Mouse (Mus musculus) forebrain, embryonic 16.5 days (tissue): Measurements from ENCODE around the gene Rbbp6. TPM values are rescaled to one million over a fixed set of nuclear protein-coding genes. Genes with fewer than 3 reads are reported as not detected.
A peak's percentile ranks its signal among the peaks of the same experiment; 100 is the strongest.

Source experiments
- ATAC-seq: fragments of 200-750 bp; cut with Nextera tagmentation; 2 replicates; pipeline ENCODE4 v1.8.0; 2017; ENCODE audit warnings: mild to moderate bottlenecking, moderate library complexity
- H3K27ac ChIP-seq: fragments of 300-500 bp; sonication (generic); 2 replicates; pipeline ENCODE4 v1.5.1; 2014; ENCODE audit warnings: low read length, control low read depth
- H3K27me3 ChIP-seq: fragments of 300-500 bp; sonication (generic); replicated peaks from 2 replicates; pipeline ENCODE4 v1.6.1; 2014; ENCODE audit warnings: low read length; ENCODE audit not compliant: control insufficient read depth, insufficient read depth
- H3K36me3 ChIP-seq: fragments of 300-500 bp; sonication (generic); 2 replicates; pipeline ENCODE4 v1.6.1; 2014; ENCODE audit not compliant: control insufficient read depth, insufficient read depth
- H3K4me1 ChIP-seq: fragments of 300-500 bp; sonication (generic); replicated peaks from 2 replicates; pipeline ENCODE4 v1.6.1; 2014; ENCODE audit warnings: low read length; ENCODE audit not compliant: control insufficient read depth, insufficient read depth
- H3K4me2 ChIP-seq: fragments of 300-500 bp; sonication (generic); 2 replicates; pipeline ENCODE4 v1.6.1; 2014; ENCODE audit warnings: mild to moderate bottlenecking, low read length, control low read depth
- H3K4me3 ChIP-seq: fragments of 300-500 bp; sonication (generic); replicated peaks from 2 replicates; pipeline ENCODE4 v1.5.1; 2014; ENCODE audit warnings: mild to moderate bottlenecking, low read length, control low read depth
- H3K9ac ChIP-seq: fragments of 300-500 bp; sonication (generic); replicated peaks from 2 replicates; pipeline ENCODE4 v1.6.1; 2014; ENCODE audit warnings: low read depth, low read length, control low read depth
- H3K9me3 ChIP-seq: fragments of 300-500 bp; sonication (generic); 2 replicates; pipeline ENCODE4 v1.6.1; 2016; ENCODE audit warnings: low read length; ENCODE audit not compliant: control insufficient read depth
- WGBS: fragments of 180-500 bp; shearing (Covaris S2); extraction: QIAGEN DNeasy Blood & Tissue Kit; methylation state at CpG from one replicate; pipeline ENCODE4 v1.1.7; 2014; 5-methylcytosine and 5-hydroxymethylcytosine counted together
- polyA plus RNA-seq: library from polyadenylated mRNA; unstranded; fragments of >200 nt; fragmentation: Nextera tagmentation; extraction: Ambion mirVana; gene quantifications from 2 replicates; pipeline ENCODE4 v1.2.1, GENCODE M21; 2015

Gene Rbbp6
- polyA plus RNA-seq, 1 experiment from 2014 or later: 26.9 TPM

DNA sequence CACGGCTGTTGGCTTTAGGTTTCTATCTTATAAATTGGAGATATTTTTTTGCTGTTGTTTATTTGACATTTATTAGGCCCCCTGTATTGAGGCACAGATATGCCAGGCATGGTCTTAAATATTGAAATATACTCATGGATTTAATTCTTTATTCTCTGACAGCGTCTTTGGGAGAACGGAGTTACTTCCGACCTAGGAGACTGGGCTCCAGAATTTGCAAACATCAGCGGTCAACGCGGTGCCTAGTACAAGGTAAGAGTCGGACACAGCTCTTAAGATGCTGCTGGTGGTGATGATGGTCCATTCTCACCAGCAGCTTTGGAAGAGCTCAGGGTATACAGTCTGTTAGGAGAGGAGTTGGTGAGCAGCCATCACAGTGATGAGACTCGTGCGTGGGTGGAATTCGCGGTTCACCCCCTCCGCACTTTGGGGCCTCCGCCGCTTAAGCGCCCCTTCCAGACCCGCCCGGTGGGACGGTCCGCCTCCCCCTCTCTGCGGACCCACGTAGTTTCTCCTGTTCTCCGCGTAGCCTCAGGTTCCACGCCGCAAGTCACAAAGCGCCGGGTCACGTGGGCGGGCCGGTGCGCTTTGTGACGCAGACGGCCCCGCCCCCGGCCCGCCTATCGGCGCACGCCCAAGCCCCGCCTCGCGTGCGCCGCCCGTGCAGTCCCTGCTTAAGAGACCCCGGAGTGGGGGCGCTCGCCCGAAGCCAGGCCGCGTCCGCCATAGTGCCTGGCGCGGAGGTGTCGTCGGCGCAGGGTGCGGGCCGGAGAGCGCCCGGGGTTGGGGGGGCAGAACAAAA, 3.9 kb downstream of the Rbbp6 start:
- H3K9me3 ChIP-seq: no peaks in the 10 kb centered on the region
- ATAC-seq: peak; percentile 98
- under 1% methylated on average over 61 of the region's 62 CpGs for WGBS
- H3K4me1 ChIP-seq: peaks cover 23% of the 10 kb centered on the region
- H3K4me3 ChIP-seq: peak overlapping the region; percentile 99
- peak overlapping the region; percentile 90 for H3K27ac ChIP-seq
- H3K27me3 ChIP-seq: no peaks in the 10 kb centered on the region
- H3K4me2 ChIP-seq: peak overlapping the region; percentile 63
- no peaks in the 10 kb centered on the region; the same call in 1 of the 2 replicates for H3K36me3 ChIP-seq
- peak overlapping the region; percentile 100 for H3K9ac ChIP-seq

DNA sequence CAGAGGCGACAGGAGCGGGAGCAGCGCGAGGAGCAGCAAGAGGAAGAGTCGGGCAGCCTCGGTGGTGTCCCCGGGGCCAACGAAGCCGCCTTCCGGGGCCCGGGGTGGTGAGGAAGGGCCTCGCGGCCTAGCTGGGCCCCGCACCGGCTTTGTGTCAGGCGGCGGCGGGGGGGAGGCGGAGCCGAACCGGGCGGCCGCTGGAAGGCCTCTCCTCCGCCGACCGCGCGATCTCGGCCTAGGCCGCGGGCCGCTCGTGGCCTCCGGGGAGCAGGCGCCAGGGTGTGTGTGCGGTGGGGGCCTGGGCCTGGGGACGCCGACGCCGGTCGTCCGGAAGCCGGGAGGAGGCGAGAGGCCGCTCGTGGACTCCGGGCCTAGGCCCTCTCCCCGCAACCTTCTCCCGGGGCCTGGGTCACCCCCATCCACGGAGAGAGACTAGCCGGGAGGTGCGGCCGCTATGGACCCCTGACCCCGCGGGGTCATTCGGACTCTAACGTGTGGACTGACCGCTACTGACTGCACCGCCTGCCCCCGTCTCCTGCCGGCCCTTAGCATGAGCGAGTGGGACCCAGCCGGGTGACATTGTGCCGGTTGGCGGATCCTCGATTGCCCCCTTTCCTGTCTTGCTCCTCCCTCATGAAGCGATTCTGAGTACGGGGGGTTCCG, 4.8 kb downstream of the Rbbp6 start:
- Histone ChIP-seq H3K4me1 (peaks cover 25% of the 10 kb centered on the region), H3K4me3 (peak overlapping the region; percentile 99), H3K27ac (peak overlapping the region; percentile 90), H3K4me2 (peak overlapping the region; percentile 68), H3K9ac (peak overlapping the region; percentile 100), H3K36me3 (no peaks in the 10 kb centered on the region; the same call in 1 of the 2 replicates), H3K9me3 (no peaks in the 10 kb centered on the region), H3K27me3 (no peaks in the 10 kb centered on the region)
- peak; percentile 60 for ATAC-seq
- WGBS: under 1% methylated on average over 56 of the region's 69 CpGs

DNA sequence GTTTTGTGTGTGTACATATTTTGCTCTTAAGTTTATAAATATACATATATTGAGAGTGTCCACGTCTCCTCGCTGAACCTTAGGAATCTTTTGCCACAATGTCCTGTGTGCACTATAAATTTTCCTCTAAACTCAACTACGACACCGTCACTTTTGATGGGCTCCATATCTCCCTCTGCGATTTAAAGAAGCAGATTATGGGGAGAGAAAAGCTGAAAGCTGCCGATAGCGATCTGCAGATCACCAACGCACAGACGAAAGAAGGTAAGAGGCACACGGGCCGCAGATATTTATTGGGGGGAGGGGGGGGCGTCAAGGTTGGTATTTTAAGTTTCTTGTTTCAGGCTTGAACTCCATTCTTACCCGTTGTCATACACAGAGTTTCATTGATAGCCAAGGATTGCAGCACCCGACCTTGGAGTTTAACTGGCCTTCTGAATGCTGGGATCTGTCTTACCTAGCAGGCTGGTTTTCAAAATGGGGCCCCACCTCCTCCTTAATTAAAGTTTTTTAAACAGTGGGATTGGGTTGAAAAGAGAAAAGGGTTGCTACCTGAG, 5.5 kb downstream of the Rbbp6 start:
- no peaks in the 10 kb centered on the region; the same call in 1 of the 2 replicates for H3K36me3 ChIP-seq
- H3K9ac ChIP-seq: peak overlapping the region; percentile 100
- no peak overlapping the region for H3K27ac ChIP-seq
- H3K27me3 ChIP-seq: no peaks in the 10 kb centered on the region
- H3K4me3 ChIP-seq: peak overlapping the region; percentile 99
- peaks cover 25% of the 10 kb centered on the region for H3K4me1 ChIP-seq
- no peaks in the 10 kb centered on the region for H3K9me3 ChIP-seq
- under 1% methylated on average over 14 of the region's 14 CpGs for WGBS
- ATAC-seq: no peak
- H3K4me2 ChIP-seq: peak overlapping the region; percentile 68

DNA sequence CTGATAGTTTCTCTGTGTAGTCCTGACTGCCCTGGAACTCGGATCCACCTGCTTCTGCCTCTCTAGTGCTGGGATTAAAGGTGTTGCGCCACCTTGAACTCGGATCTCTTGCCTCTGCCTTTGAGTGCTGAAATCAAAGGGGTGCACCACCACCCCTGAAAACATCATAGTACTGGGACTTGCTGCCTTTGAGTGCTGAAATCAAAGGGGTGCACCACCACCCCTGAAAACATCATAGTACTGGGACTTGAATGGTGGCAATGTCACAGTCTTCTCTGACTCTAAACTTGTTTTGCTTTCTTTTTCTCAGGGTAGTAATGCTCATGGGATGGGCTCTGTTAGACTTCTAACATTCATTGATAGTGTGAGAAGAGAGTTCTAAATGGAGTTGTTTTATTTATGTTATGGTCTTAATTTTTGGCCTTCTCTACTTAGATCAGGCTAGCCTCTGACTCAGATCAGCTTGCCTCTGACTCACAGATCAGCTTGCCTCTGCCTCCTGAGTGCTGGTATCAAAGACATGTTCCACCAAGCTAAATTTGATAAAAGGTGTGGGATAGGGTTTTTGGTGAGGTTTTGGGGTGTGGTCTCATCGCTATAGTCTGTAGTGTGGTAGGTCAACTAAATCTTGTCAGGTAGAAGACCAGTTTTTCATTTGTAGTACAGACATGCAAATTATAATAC, 6.7 kb downstream of the Rbbp6 start:
- Histone ChIP-seq H3K4me3 (peak overlapping the region; percentile 99), H3K36me3 (peaks cover 2% of the 10 kb centered on the region; the same call in 1 of the 2 replicates), H3K27ac (no peak overlapping the region), H3K27me3 (no peaks in the 10 kb centered on the region), H3K4me2 (peak overlapping the region; percentile 68), H3K9me3 (no peaks in the 10 kb centered on the region), H3K9ac (no peak overlapping the region), H3K4me1 (peaks cover 25% of the 10 kb centered on the region)
- ATAC-seq: no peak
- 90% methylated on average over 4 of the region's 4 CpGs for WGBS

DNA sequence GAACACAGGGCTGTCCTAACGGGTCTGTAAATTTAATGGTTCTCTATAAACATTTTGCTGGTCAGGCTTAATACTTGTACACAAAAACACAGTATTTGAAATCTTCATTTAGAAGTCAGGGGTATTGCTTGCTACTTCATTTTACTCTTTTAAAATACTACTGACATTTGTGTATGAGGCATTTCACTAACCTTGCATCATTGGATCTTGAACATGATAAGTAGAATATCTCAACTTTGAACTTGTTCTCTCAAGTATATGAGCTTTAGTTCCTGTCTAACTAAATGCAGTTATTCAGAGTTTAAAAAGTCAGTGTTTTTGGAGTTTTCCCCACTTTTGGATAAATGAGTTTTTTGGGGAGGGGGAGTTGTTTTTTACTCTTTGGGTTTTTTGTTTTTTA, 14.0 kb downstream of the Rbbp6 start:
- WGBS: 83% methylated on average over 1 of the region's 1 CpGs

DNA sequence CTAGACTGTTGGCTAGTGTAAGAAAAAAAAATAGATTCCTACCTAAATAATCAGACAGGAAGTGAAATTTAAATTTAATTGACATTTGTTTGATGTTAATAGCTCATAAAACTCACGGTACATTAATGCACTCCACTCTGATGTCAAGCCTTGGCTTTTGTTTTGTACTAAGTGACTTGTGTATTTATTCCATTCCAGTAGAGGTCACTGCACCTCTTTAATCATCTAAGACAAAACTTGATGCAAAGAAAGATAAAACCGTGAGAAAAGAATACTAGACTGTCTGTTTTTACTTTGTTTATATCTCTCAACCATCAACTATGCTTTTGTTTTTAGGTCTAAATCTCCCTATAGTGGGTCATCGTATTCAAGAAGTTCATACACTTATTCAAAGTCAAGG, 32.7 kb downstream of the Rbbp6 start:
- WGBS: 83% methylated on average over 3 of the region's 3 CpGs
- Histone ChIP-seq H3K27ac (no peak overlapping the region), H3K4me2 (no peak overlapping the region), H3K4me3 (no peak overlapping the region), H3K9me3 (no peaks in the 10 kb centered on the region), H3K27me3 (no peaks in the 10 kb centered on the region), H3K4me1 (no peaks in the 10 kb centered on the region), H3K9ac (no peak overlapping the region), H3K36me3 (peaks cover 37% of the 10 kb centered on the region)
- ATAC-seq: no peak

More for the DNA sequence above, 14.0 kb downstream of the Rbbp6 start:
- Histone ChIP-seq H3K4me3 (no peak overlapping the region), H3K27me3 (no peaks in the 10 kb centered on the region), H3K4me1 (peaks cover 1% of the 10 kb centered on the region; the same call in 1 of the 2 replicates), H3K4me2 (no peak overlapping the region), H3K27ac (no peak overlapping the region), H3K9me3 (no peaks in the 10 kb centered on the region), H3K36me3 (peaks cover 7% of the 10 kb centered on the region), H3K9ac (no peak overlapping the region)
- ATAC-seq: no peak

DNA sequence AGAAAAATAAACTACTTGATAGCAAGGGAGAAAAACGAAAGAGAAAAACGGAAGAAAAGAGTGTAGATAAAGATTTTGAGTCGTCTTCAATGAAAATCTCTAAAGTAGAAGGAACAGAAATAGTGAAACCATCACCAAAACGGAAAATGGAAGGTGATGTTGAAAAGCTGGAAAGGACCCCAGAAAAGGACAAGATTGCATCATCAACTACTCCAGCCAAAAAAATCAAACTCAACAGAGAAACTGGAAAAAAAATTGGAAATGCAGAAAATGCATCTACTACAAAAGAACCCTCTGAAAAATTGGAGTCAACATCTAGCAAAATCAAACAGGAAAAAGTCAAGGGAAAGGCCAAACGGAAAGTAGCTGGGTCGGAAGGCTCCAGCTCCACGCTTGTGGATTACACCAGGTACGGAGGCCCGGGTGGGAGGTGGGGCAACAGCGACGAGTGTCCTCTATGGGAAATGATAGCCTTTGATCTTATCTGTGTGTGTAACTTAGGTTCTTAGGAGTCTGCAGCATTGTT, 34.4 kb downstream of the Rbbp6 start:
- no peak for ATAC-seq
- Histone ChIP-seq H3K4me3 (no peak overlapping the region), H3K9ac (no peak overlapping the region), H3K36me3 (peaks cover 41% of the 10 kb centered on the region), H3K9me3 (no peaks in the 10 kb centered on the region), H3K4me2 (no peak overlapping the region), H3K4me1 (no peaks in the 10 kb centered on the region), H3K27ac (no peak overlapping the region), H3K27me3 (no peaks in the 10 kb centered on the region)
- 91% methylated on average over 11 of the region's 11 CpGs for WGBS

DNA sequence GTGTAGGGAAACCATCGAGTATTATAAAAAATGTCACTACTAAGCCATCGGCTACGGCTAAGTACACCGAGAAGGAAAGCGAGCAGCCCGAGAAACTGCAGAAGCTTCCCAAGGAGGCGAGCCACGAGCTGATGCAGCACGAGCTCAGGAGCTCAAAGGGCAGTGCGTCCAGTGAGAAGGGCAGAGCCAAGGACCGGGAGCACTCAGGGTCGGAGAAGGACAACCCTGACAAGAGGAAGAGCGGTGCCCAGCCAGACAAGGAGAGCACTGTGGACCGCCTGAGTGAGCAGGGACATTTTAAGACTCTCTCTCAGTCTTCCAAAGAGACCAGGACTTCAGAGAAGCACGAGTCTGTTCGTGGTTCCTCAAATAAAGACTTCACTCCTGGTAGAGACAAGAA, 35.3 kb downstream of the Rbbp6 start:
- H3K36me3 ChIP-seq: peaks cover 36% of the 10 kb centered on the region
- WGBS: 94% methylated on average over 16 of the region's 16 CpGs
- H3K4me2 ChIP-seq: no peak overlapping the region
- H3K4me3 ChIP-seq: no peak overlapping the region
- H3K27ac ChIP-seq: no peak overlapping the region
- no peaks in the 10 kb centered on the region for H3K4me1 ChIP-seq
- H3K9me3 ChIP-seq: no peaks in the 10 kb centered on the region
- H3K9ac ChIP-seq: no peak overlapping the region
- no peaks in the 10 kb centered on the region for H3K27me3 ChIP-seq
- no peak for ATAC-seq
